Mouse (Mus musculus): ENCODE results near the gene Lrrc27. TPM values are rescaled to one million over a fixed set of nuclear protein-coding genes. Genes with fewer than 3 reads are reported as not detected.

The Lrrc27 gene
- polyA plus RNA-seq, 1 experiment from 2014 or later, result 0.43 TPM

DNA sequence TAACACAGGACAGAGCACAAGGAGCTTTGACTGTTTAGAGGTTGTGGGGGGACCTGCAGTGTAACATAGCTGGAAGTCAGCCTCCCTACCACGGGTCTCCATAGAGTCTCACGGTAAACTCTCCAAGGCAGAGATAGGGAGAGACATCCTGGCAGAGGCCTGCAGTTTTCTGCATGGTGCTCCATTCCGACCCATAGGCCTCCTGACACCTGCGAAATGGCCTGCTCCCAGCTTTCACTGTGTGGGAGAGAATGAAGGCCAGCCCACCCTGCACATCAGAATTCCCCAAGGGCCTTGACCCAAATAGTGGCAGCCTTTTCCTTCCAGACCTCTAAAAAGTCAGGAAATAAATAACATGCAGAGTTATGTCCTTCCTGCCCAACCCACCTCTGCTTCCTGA, 22.2 kb upstream of the Lrrc27 start:
- DNase-seq (no peak), ATAC-seq (no peak)
- Histone ChIP-seq H3K9me3 (ENCODE audit: low read length) (no peaks in the 10 kb centered on the region), H3K9ac (replicated peaks) (no peak overlapping the region), H3K4me3 (ENCODE audit: low read depth, low read length) (no peak overlapping the region), H3K4me1 (ENCODE audit: insufficient read depth) (peaks cover 8% of the 10 kb centered on the region), H3K27ac (ENCODE audit: low read depth) (no peak overlapping the region), H3K36me3 (replicated peaks; ENCODE audit: insufficient read depth, low read length) (no peaks in the 10 kb centered on the region), H3K27me3 (ENCODE audit: insufficient read depth, low read length) (peaks cover 40% of the 10 kb centered on the region), H3K4me2 (ENCODE audit: low read depth, low read length) (no peak overlapping the region)
- WGBS (ENCODE audit: insufficient replicate concordance), result 78% methylated on average over 4 of the region's 4 CpGs
- TF ChIP-seq EP300 (IDR thresholded peaks at IDR 0.05; ENCODE audit: low read depth) (no peak), CTCF (IDR thresholded peaks at IDR 0.05; ENCODE audit: low read depth) (no peak)

DNA sequence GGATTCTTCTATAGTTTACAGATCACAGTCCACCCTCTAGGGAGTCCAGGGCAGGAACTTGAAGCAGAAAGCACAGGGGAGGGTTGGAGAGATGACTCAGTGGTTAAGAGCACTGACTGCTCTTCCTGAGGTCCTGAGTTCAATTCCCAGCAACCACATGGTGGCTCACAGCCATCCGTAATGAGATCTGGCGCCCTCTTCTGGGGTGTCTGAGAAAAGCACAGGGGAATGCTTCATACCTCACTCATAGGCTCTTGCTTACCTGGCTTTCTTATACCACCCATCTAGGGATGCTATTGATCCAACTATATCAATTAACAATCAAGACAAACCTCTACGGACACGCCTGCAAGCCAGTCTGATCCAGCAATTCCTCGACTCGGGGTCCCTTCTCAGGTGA, 21.2 kb upstream of the Lrrc27 start:
- Histone ChIP-seq H3K4me2 (ENCODE audit: low read depth, low read length) (no peak overlapping the region), H3K27ac (ENCODE audit: low read depth) (no peak overlapping the region), H3K4me3 (ENCODE audit: low read depth, low read length) (no peak overlapping the region), H3K27me3 (ENCODE audit: insufficient read depth, low read length) (peaks cover 30% of the 10 kb centered on the region), H3K9me3 (ENCODE audit: low read length) (no peaks in the 10 kb centered on the region), H3K4me1 (ENCODE audit: insufficient read depth) (peaks cover 8% of the 10 kb centered on the region), H3K36me3 (replicated peaks; ENCODE audit: insufficient read depth, low read length) (no peaks in the 10 kb centered on the region), H3K9ac (replicated peaks) (no peak overlapping the region)
- ATAC-seq (no peak), DNase-seq (no peak)
- 62% methylated on average over 6 of the region's 6 CpGs for WGBS (ENCODE audit: insufficient replicate concordance)
- peak; percentile 47 for TF ChIP-seq CTCF (IDR thresholded peaks at IDR 0.05; ENCODE audit: low read depth)
- TF ChIP-seq EP300 (IDR thresholded peaks at IDR 0.05; ENCODE audit: low read depth), result no peak

DNA sequence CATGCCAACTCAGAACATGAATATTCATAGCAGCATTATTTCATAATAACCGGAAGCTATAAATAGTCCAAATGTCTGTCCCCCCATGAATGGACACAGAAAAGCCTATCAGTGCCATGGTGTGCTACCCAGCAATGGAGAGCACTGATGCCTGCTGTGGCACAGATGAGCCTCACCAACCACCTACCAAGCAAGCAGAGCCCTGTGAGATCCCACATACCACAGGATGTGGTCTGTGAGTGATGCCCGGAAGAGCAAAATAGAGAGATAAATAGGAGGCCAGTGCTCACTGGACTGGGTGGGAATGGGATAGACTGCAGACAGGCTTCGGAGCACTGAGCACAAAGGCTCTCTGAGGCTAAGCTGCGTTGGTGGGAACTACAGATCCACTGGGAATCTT, 15.8 kb upstream of the Lrrc27 start:
- no peak overlapping the region for H3K4me2 ChIP-seq (ENCODE audit: low read depth, low read length)
- H3K36me3 ChIP-seq (replicated peaks; ENCODE audit: insufficient read depth, low read length), result no peaks in the 10 kb centered on the region
- DNase-seq, result no peak
- 42% methylated on average over 4 of the region's 4 CpGs for WGBS (ENCODE audit: insufficient replicate concordance)
- H3K27me3 ChIP-seq (ENCODE audit: insufficient read depth, low read length), result peaks cover 5% of the 10 kb centered on the region; the same call in 1 of the 2 replicates
- no peaks in the 10 kb centered on the region for H3K4me1 ChIP-seq (ENCODE audit: insufficient read depth)
- H3K9ac ChIP-seq (replicated peaks), result no peak overlapping the region
- H3K9me3 ChIP-seq (ENCODE audit: low read length), result no peaks in the 10 kb centered on the region
- ATAC-seq, result no peak
- TF ChIP-seq EP300 (IDR thresholded peaks at IDR 0.05; ENCODE audit: low read depth) (no peak), CTCF (IDR thresholded peaks at IDR 0.05; ENCODE audit: low read depth) (no peak)
- no peak overlapping the region for H3K27ac ChIP-seq (ENCODE audit: low read depth)
- no peak overlapping the region for H3K4me3 ChIP-seq (ENCODE audit: low read depth, low read length)

DNA sequence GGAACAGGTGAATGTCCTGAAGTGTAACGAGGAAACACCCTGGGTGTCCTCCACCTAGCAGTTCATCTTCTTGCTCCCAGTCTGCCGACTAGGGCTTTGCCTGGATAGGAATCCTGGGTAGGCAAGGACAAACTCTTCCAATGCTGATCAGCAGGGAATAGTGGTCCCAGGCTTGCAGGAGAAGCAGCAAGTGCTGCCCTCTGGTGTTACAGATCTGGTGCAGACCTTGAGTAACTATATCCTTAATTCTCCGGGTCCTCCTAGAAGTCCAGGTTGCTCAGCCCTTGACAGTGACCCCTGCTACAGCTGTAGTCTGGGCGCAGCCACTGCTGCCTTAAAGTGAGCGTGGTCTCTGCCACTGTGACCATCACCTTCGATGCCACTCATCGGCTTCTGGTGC, 12.7 kb upstream of the Lrrc27 start:
- no peak overlapping the region for H3K4me2 ChIP-seq (ENCODE audit: low read depth, low read length)
- H3K4me1 ChIP-seq (ENCODE audit: insufficient read depth), result no peaks in the 10 kb centered on the region
- DNase-seq, result peak; percentile 31
- H3K9me3 ChIP-seq (ENCODE audit: low read length), result no peaks in the 10 kb centered on the region
- no peak overlapping the region for H3K27ac ChIP-seq (ENCODE audit: low read depth)
- no peaks in the 10 kb centered on the region for H3K36me3 ChIP-seq (replicated peaks; ENCODE audit: insufficient read depth, low read length)
- peak; percentile 71 for TF ChIP-seq CTCF (IDR thresholded peaks at IDR 0.05; ENCODE audit: low read depth)
- TF ChIP-seq EP300 (IDR thresholded peaks at IDR 0.05; ENCODE audit: low read depth), result no peak
- 26% methylated on average over 7 of the region's 7 CpGs for WGBS (ENCODE audit: insufficient replicate concordance)
- ATAC-seq, result no peak
- H3K27me3 ChIP-seq (ENCODE audit: insufficient read depth, low read length), result peaks cover 5% of the 10 kb centered on the region; the same call in 1 of the 2 replicates
- H3K4me3 ChIP-seq (ENCODE audit: low read depth, low read length), result no peak overlapping the region
- no peak overlapping the region for H3K9ac ChIP-seq (replicated peaks)

DNA sequence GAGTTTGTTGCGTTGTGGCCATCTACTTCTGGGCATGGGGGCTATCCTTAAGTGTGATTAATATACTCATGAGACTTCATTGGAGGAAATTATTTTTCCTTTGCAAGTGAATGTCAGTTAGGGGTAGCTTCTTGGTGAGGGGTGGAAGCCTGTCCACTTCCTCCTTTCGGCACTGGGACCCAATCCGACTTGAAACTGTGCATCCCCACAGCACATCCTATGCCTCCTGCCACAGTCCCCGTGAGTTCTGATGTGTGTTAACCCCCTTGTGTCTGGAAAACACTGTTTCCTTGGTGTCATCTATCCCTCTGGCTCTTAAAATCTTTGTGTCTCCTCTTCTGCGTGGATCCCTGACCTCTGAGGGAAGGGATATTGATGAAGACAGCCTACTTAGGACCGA, 11.6 kb upstream of the Lrrc27 start:
- Histone ChIP-seq H3K27ac (ENCODE audit: low read depth) (no peak overlapping the region), H3K9ac (replicated peaks) (no peak overlapping the region), H3K4me2 (ENCODE audit: low read depth, low read length) (no peak overlapping the region), H3K4me1 (ENCODE audit: insufficient read depth) (no peaks in the 10 kb centered on the region), H3K9me3 (ENCODE audit: low read length) (no peaks in the 10 kb centered on the region), H3K36me3 (replicated peaks; ENCODE audit: insufficient read depth, low read length) (no peaks in the 10 kb centered on the region), H3K27me3 (ENCODE audit: insufficient read depth, low read length) (peaks cover 5% of the 10 kb centered on the region; the same call in 1 of the 2 replicates), H3K4me3 (ENCODE audit: low read depth, low read length) (no peak overlapping the region)
- no peak for ATAC-seq
- 37% methylated on average over 6 of the region's 6 CpGs for WGBS (ENCODE audit: insufficient replicate concordance)
- TF ChIP-seq EP300 (IDR thresholded peaks at IDR 0.05; ENCODE audit: low read depth) (no peak), CTCF (IDR thresholded peaks at IDR 0.05; ENCODE audit: low read depth) (no peak)
- DNase-seq, result no peak

DNA sequence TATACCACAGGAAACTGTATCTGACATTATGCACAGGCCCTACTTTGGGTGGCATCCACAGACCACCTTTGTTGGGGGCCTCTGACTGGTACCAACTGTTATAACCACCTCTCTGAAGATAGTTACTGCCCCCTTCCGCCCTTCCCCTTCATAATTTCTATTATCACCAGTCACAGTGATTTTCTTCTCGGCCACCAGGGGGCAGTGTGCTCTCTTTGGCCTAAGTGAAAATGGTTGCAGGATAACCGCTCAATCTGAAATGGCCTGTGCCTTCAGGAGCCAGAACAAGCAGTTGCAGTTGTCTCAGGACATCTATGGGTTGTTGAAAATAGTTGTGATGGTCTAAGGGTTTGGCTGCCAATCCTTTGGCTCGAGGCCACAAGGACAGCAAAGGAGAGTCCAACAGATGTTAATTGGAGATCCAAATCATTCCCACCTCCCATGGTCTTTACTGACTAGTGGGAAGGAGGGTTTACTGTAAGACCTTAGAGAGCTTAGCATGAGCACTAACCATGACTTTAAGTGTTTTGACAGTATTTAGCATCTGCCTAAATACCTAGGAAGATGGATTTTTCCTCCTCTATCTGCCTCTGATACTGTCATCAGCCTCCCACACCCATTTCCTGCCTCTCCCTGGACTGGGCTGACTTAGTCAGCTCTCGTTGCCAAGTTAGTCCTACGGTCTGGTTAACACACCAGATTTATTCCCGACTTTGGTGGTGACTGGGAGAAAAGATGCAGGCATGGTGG, 4.6 kb upstream of the Lrrc27 start:
- 19% methylated on average over 7 of the region's 7 CpGs for WGBS (ENCODE audit: insufficient replicate concordance)
- Histone ChIP-seq H3K27ac (ENCODE audit: low read depth) (no peak overlapping the region), H3K4me3 (ENCODE audit: low read depth, low read length) (no peak overlapping the region), H3K9ac (replicated peaks) (no peak overlapping the region), H3K4me1 (ENCODE audit: insufficient read depth) (peaks cover 6% of the 10 kb centered on the region), H3K9me3 (ENCODE audit: low read length) (no peaks in the 10 kb centered on the region), H3K27me3 (ENCODE audit: insufficient read depth, low read length) (no peaks in the 10 kb centered on the region), H3K36me3 (replicated peaks; ENCODE audit: insufficient read depth, low read length) (no peaks in the 10 kb centered on the region), H3K4me2 (ENCODE audit: low read depth, low read length) (no peak overlapping the region)
- TF ChIP-seq CTCF (IDR thresholded peaks at IDR 0.05; ENCODE audit: low read depth) (peak; percentile 93), EP300 (IDR thresholded peaks at IDR 0.05; ENCODE audit: low read depth) (no peak)
- DNase-seq (peak; percentile 67), ATAC-seq (no peak)
